Mouse (Mus musculus) olfactory bulb, adult 2 months (tissue): ENCODE measurements around the gene Itfg2.

Source experiments
- CTCF ChIP-seq: fragments of 200-500 bp; IDR thresholded peaks from 2 replicates; pipeline ENCODE4 v1.5.1; 2012; ENCODE audit warnings: low read depth, mild to moderate bottlenecking, low read length, moderate library complexity; ENCODE audit not compliant: insufficient read depth
- POLR2A ChIP-seq: fragments of 200-500 bp; IDR thresholded peaks from 2 replicates; pipeline ENCODE4 v1.6.1; 2012; ENCODE audit warnings: mild to moderate bottlenecking, low read depth, low read length, moderate library complexity; ENCODE audit not compliant: insufficient read depth

DNA sequence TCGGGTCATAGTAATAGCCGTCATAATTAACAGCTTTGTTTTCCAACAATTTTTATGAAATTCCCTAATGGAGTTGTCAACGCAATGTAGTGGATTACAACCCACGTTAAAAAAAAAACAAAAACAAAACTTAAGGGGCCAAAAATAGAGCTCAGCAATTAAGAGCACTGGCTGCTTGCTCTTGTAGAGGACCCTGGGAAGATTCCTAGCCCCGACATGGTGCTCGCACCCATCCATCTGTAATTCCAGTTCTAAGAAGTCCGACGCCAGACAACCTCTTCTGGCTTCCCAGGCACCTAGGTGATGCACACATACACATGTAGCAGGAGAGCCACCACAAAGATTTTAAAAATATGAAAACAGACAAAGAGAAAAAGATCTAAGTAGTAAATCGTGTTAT, 315 bp upstream of the Itfg2 start:
- TF ChIP-seq POLR2A, result no peak
- no peak for TF ChIP-seq CTCF
